Mouse (Mus musculus) liver (tissue): Measurements from ENCODE around the gene Hspb11.

Source experiments
- DNase-seq: peaks from one replicate; pipeline ENCODE4 v3.0.0-alpha.2; 2020; ENCODE audit warnings: mixed read lengths

Hspb11 gene

GRCm38 (mm10) chr4:107253125-107254091 lies at the start of gene Hspb11, which contains the start of gene Lrrc42:
Hspb11 (plus strand) TSS chr4:107253593.
Lrrc42 (minus strand) TSS chr4:107253532.
- peak; percentile 97 for DNase-seq

- DNase-seq = no peak
Observed at GRCm38 (mm10) chr4:107207016-107207415, 46.4 kb upstream of the Hspb11 start.

GRCm38 (mm10) chr4:107208880-107209279 lies 44.5 kb upstream of the Hspb11 start, which contains the start of gene Ldlrad1:
Ldlrad1 (plus strand) TSS chr4:107209180.
- no peak for DNase-seq

- no peak for DNase-seq
Observed at GRCm38 (mm10) chr4:107210483-107211097, 42.8 kb upstream of the Hspb11 start.

- DNase-seq = no peak
Observed at GRCm38 (mm10) chr4:107211465-107211864, 41.9 kb upstream of the Hspb11 start.

GRCm38 (mm10) chr4:107211936-107212335 lies 41.5 kb upstream of the Hspb11 start:
- no peak for DNase-seq

GRCm38 (mm10) chr4:107213279-107214011 lies 39.9 kb upstream of the Hspb11 start:
- no peak for DNase-seq

GRCm38 (mm10) chr4:107217574-107217973 lies 35.8 kb upstream of the Hspb11 start:
- peak; percentile 93 for DNase-seq

- DNase-seq = no peak
Observed at GRCm38 (mm10) chr4:107221524-107221923, 31.9 kb upstream of the Hspb11 start.

- peak; percentile 51 for DNase-seq
Observed at GRCm38 (mm10) chr4:107223225-107224204, 29.9 kb upstream of the Hspb11 start.

- DNase-seq = no peak
Observed at GRCm38 (mm10) chr4:107226313-107226712, 27.1 kb upstream of the Hspb11 start.

- DNase-seq = no peak
Observed at GRCm38 (mm10) chr4:107232219-107232618, 21.2 kb upstream of the Hspb11 start.

GRCm38 (mm10) chr4:107238253-107238652 lies 15.1 kb upstream of the Hspb11 start:
- DNase-seq = no peak

GRCm38 (mm10) chr4:107240196-107240595 lies 13.2 kb upstream of the Hspb11 start:
- no peak for DNase-seq

- no peak for DNase-seq
Observed at GRCm38 (mm10) chr4:107243365-107244333, 9.7 kb upstream of the Hspb11 start.

- no peak for DNase-seq
Observed at GRCm38 (mm10) chr4:107245368-107245767, 8.0 kb upstream of the Hspb11 start.

GRCm38 (mm10) chr4:107246040-107246439 lies 7.4 kb upstream of the Hspb11 start:
- no peak for DNase-seq

GRCm38 (mm10) chr4:107247110-107247509 lies 6.3 kb upstream of the Hspb11 start:
- peak; percentile 9 for DNase-seq

- no peak for DNase-seq
Observed at GRCm38 (mm10) chr4:107248061-107248460, 5.3 kb upstream of the Hspb11 start.

GRCm38 (mm10) chr4:107249471-107249870 lies 3.9 kb upstream of the Hspb11 start:
- DNase-seq = peak; percentile 7

- DNase-seq = peak; percentile 30
Observed at GRCm38 (mm10) chr4:107250494-107250893, 2.9 kb upstream of the Hspb11 start.
